Mouse (Mus musculus) heart, embryonic 12.5 days (tissue): ENCODE data around the gene Xlr3b. TPM values are rescaled to one million over a fixed set of nuclear protein-coding genes. Genes with fewer than 3 reads are reported as not detected.
"Not testable (repeated sequence)": the region's sequence is repeated elsewhere in the genome, so short reads cannot be mapped to it uniquely, and the experiment has no call there.

Experiments used
- ATAC-seq: fragments of 200-750 bp; cut with Nextera tagmentation; 2 replicates; pipeline ENCODE4 v1.8.0; 2017; ENCODE audit warnings: moderate TSS enrichment, moderate library complexity; ENCODE audit not compliant: insufficient number of reproducible peaks, low FRiP score
- H3K27ac ChIP-seq: fragments of 300-500 bp; sonication (generic); 2 replicates; pipeline ENCODE4 v1.5.1; 2016; ENCODE audit warnings: mild to moderate bottlenecking, moderate library complexity; ENCODE audit not compliant: poor library complexity, severe bottlenecking
- H3K27me3 ChIP-seq: fragments of 300-500 bp; sonication (generic); replicated peaks from 2 replicates; pipeline ENCODE4 v1.6.1; 2016; ENCODE audit warnings: mild to moderate bottlenecking, moderate library complexity
- H3K36me3 ChIP-seq: fragments of 300-500 bp; sonication (generic); 2 replicates; pipeline ENCODE4 v1.6.1; 2016; ENCODE audit warnings: mild to moderate bottlenecking, moderate library complexity
- H3K4me1 ChIP-seq: fragments of 300-500 bp; sonication (generic); replicated peaks from 2 replicates; pipeline ENCODE4 v1.6.1; 2016; ENCODE audit warnings: mild to moderate bottlenecking
- H3K4me2 ChIP-seq: fragments of 300-500 bp; sonication (generic); 2 replicates; pipeline ENCODE4 v1.6.1; 2016; ENCODE audit warnings: mild to moderate bottlenecking, moderate library complexity
- H3K4me3 ChIP-seq: fragments of 300-500 bp; sonication (generic); 2 replicates; pipeline ENCODE4 v1.5.1; 2016; ENCODE audit warnings: mild to moderate bottlenecking
- H3K9ac ChIP-seq: fragments of 300-500 bp; sonication (generic); 2 replicates; pipeline ENCODE4 v1.6.1; 2016; ENCODE audit warnings: mild to moderate bottlenecking, moderate library complexity
- H3K9me3 ChIP-seq: fragments of 300-500 bp; sonication (generic); replicated peaks from 2 replicates; pipeline ENCODE4 v1.6.1; 2016; ENCODE audit warnings: mild to moderate bottlenecking, moderate library complexity
- WGBS: fragments of 180-500 bp; shearing (Covaris S2); methylation state at CpG from one replicate; pipeline ENCODE4 v1.1.7; 2016; 5-methylcytosine and 5-hydroxymethylcytosine counted together
- polyA plus RNA-seq: library from polyadenylated mRNA; unstranded; fragments of >200 nt; fragmentation: Nextera tagmentation; extraction: Ambion mirVana; gene quantifications from 2 replicates; pipeline ENCODE4 v1.2.1, GENCODE M21; 2016

Gene Xlr3b
- 7.3 and 7.6 TPM in 2 replicates for polyA plus RNA-seq

GRCm38 (mm10) chrX:73191934-73192333 is at the start of gene Xlr3b:
Gene Xlr3b (plus strand): TSS chrX:73192207.
- H3K4me1 ChIP-seq, H3K9ac ChIP-seq, H3K27ac ChIP-seq, H3K27me3 ChIP-seq, H3K4me2 ChIP-seq, H3K36me3 ChIP-seq, ATAC-seq, H3K4me3 ChIP-seq, H3K9me3 ChIP-seq: not testable (repeated sequence)
- 72% methylated on average over 12 of the region's 12 CpGs for WGBS

- not testable (repeated sequence) for H3K9me3 ChIP-seq, H3K4me1 ChIP-seq, H3K4me2 ChIP-seq, H3K4me3 ChIP-seq, H3K27ac ChIP-seq, H3K27me3 ChIP-seq, H3K9ac ChIP-seq, H3K36me3 ChIP-seq, ATAC-seq
- WGBS: no CpG with 5 or more reads among the region's 7 CpGs
Measured at GRCm38 (mm10) chrX:73143218-73143618, 48.8 kb upstream of the Xlr3b start.

GRCm38 (mm10) chrX:73148496-73148895 is 43.5 kb upstream of the Xlr3b start, which contains the start of gene Xlr5b:
Gene Xlr5b (plus strand): TSS chrX:73148796.
- not testable (repeated sequence) for H3K4me3 ChIP-seq, H3K9me3 ChIP-seq, H3K27ac ChIP-seq, H3K27me3 ChIP-seq, H3K9ac ChIP-seq, ATAC-seq, H3K4me2 ChIP-seq, H3K4me1 ChIP-seq, H3K36me3 ChIP-seq
- no CpG with 5 or more reads among the region's 20 CpGs for WGBS

GRCm38 (mm10) chrX:73149350-73149749 is 42.7 kb upstream of the Xlr3b start, which contains the start of gene DXBay18:
Gene DXBay18 (minus strand): TSS chrX:73149450.
- not testable (repeated sequence) for H3K36me3 ChIP-seq, H3K9ac ChIP-seq, H3K27ac ChIP-seq, H3K27me3 ChIP-seq, H3K4me1 ChIP-seq, ATAC-seq, H3K4me2 ChIP-seq, H3K9me3 ChIP-seq, H3K4me3 ChIP-seq
- WGBS: no CpG with 5 or more reads among the region's 7 CpGs

GRCm38 (mm10) chrX:73176889-73177288 is 15.1 kb upstream of the Xlr3b start, which contains the start of gene Spin2d:
Gene Spin2d (minus strand): TSS chrX:73176989.
- not testable (repeated sequence) for ATAC-seq, H3K36me3 ChIP-seq
- 79% methylated on average over 8 of the region's 15 CpGs for WGBS

GRCm38 (mm10) chrX:73213819-73214564 is 22.0 kb downstream of the Xlr3b start, which contains the start of gene Xlr4b:
Gene Xlr4b (plus strand): TSS chrX:73214333.
- 66% methylated on average over 18 of the region's 19 CpGs for WGBS

More at GRCm38 (mm10) chrX:73176889-73177288, 15.1 kb upstream of the Xlr3b start, which contains the start of gene Spin2d:
- not testable (repeated sequence) for H3K27ac ChIP-seq, H3K9me3 ChIP-seq, H3K9ac ChIP-seq, H3K4me2 ChIP-seq, H3K4me3 ChIP-seq, H3K27me3 ChIP-seq, H3K4me1 ChIP-seq

GRCm38 (mm10) chrX:73225365-73225764 is 33.4 kb downstream of the Xlr3b start:
- 31% methylated on average over 1 of the region's 1 CpGs for WGBS
- Histone ChIP-seq H3K27ac (no peak overlapping the region), H3K9me3 (no peaks in the 10 kb centered on the region), H3K27me3 (peaks cover 15% of the 10 kb centered on the region; the same call in 1 of the 2 replicates), H3K36me3 (no peaks in the 10 kb centered on the region), H3K4me1 (no peaks in the 10 kb centered on the region), H3K9ac (no peak overlapping the region), H3K4me2 (no peak overlapping the region), H3K4me3 (no peak overlapping the region)
- no peak for ATAC-seq

More at GRCm38 (mm10) chrX:73213819-73214564, 22.0 kb downstream of the Xlr3b start, which contains the start of gene Xlr4b:
- not testable (repeated sequence) for H3K4me2 ChIP-seq, H3K9me3 ChIP-seq, H3K27ac ChIP-seq, ATAC-seq, H3K4me3 ChIP-seq, H3K27me3 ChIP-seq, H3K9ac ChIP-seq, H3K36me3 ChIP-seq, H3K4me1 ChIP-seq

GRCm38 (mm10) chrX:73227914-73228605 is 36.1 kb downstream of the Xlr3b start, which contains the start of gene F8a:
Gene F8a (plus strand): TSS chrX:73228291.
- 9% methylated on average over 35 of the region's 39 CpGs for WGBS
- H3K36me3 ChIP-seq: no peaks in the 10 kb centered on the region
- peak within 1 kb of the TSS; percentile 90 for H3K27ac ChIP-seq
- no peaks in the 10 kb centered on the region for H3K9me3 ChIP-seq
- H3K27me3 ChIP-seq: peaks cover 15% of the 10 kb centered on the region; the same call in 1 of the 2 replicates
- peak within 1 kb of the TSS; percentile 79 for H3K9ac ChIP-seq
- peak; percentile 88 for ATAC-seq
- H3K4me1 ChIP-seq: no peaks in the 10 kb centered on the region
- H3K4me3 ChIP-seq: peak within 1 kb of the TSS; percentile 74
- H3K4me2 ChIP-seq: peak within 1 kb of the TSS; percentile 75

- Histone ChIP-seq H3K9me3 (no peaks in the 10 kb centered on the region), H3K9ac (peak overlapping the region; percentile 79), H3K36me3 (no peaks in the 10 kb centered on the region), H3K4me3 (peak overlapping the region; percentile 74), H3K4me2 (peak overlapping the region; percentile 75), H3K4me1 (no peaks in the 10 kb centered on the region), H3K27me3 (peaks cover 15% of the 10 kb centered on the region; the same call in 1 of the 2 replicates), H3K27ac (peak overlapping the region; percentile 90)
- peak; percentile 57; the same call in 1 of the 2 replicates for ATAC-seq
- 11% methylated on average over 51 of the region's 51 CpGs for WGBS
Measured at GRCm38 (mm10) chrX:73228606-73229214, 36.7 kb downstream of the Xlr3b start.

GRCm38 (mm10) chrX:73229288-73229687 is 37.3 kb downstream of the Xlr3b start:
- no peak overlapping the region for H3K27ac ChIP-seq
- 31% methylated on average over 3 of the region's 3 CpGs for WGBS
- no peaks in the 10 kb centered on the region for H3K36me3 ChIP-seq
- H3K4me2 ChIP-seq: peak overlapping the region; percentile 75
- H3K9ac ChIP-seq: peak overlapping the region; percentile 79; the same call in 1 of the 2 replicates
- H3K4me1 ChIP-seq: no peaks in the 10 kb centered on the region
- H3K4me3 ChIP-seq: peak overlapping the region; percentile 74
- H3K27me3 ChIP-seq: peaks cover 15% of the 10 kb centered on the region; the same call in 1 of the 2 replicates
- H3K9me3 ChIP-seq: no peaks in the 10 kb centered on the region
- no peak for ATAC-seq
